Mouse (Mus musculus): ENCODE results near the gene Krtap5-4. TPM values are rescaled to one million over a fixed set of nuclear protein-coding genes. Genes with fewer than 3 reads are reported as not detected.
"Not testable (repeated sequence)": the region's sequence is repeated elsewhere in the genome, so short reads cannot be mapped to it uniquely, and the experiment has no call there.

Krtap5-4 gene
- total RNA-seq (2021) = not detected

- no peak for DNase-seq
- intact Hi-C loops (cut with DNase I) = no loop called here
Measured at GRCm38 (mm10) chr7:142303249-142303648, at the start of gene Krtap5-4. Gene Krtap5-4 (plus strand): TSS chr7:142303549.

- intact Hi-C loops (cut with DNase I) = no loop called here
Measured at GRCm38 (mm10) chr7:142255517-142255916, 47.8 kb upstream of the Krtap5-4 start.

GRCm38 (mm10) chr7:142258254-142258653 is 45.1 kb upstream of the Krtap5-4 start, which contains the start of gene Gm2431:
Gene Gm2431 (minus strand): TSS chr7:142258354.
- intact Hi-C loops (cut with DNase I); DNase-seq: not testable (repeated sequence)

More at GRCm38 (mm10) chr7:142255517-142255916, 47.8 kb upstream of the Krtap5-4 start:
- peak; percentile 27 for DNase-seq

- intact Hi-C loops (cut with DNase I); DNase-seq: not testable (repeated sequence)
Measured at GRCm38 (mm10) chr7:142274263-142274662, 29.1 kb upstream of the Krtap5-4 start, which contains the start of gene Gm4559. Gene Gm4559 (minus strand): TSS chr7:142274363.

GRCm38 (mm10) chr7:142278183-142278582 is 25.2 kb upstream of the Krtap5-4 start:
- intact Hi-C loops (cut with DNase I) = loop anchor here (1.0 kb wide), 1 partner anchor 15 kb away; no protein-coding TSS in a partner anchor
- DNase-seq = peak; percentile 69

- DNase-seq; intact Hi-C loops (cut with DNase I): not testable (repeated sequence)
Measured at GRCm38 (mm10) chr7:142279291-142279690, 24.1 kb upstream of the Krtap5-4 start.

- intact Hi-C loops (cut with DNase I) = not testable (repeated sequence)
Measured at GRCm38 (mm10) chr7:142282847-142283246, 20.5 kb upstream of the Krtap5-4 start.

GRCm38 (mm10) chr7:142284023-142284591 is 19.2 kb upstream of the Krtap5-4 start:
- peak; percentile 57 for DNase-seq
- intact Hi-C loops (cut with DNase I) = no loop called here

More at GRCm38 (mm10) chr7:142282847-142283246, 20.5 kb upstream of the Krtap5-4 start:
- not testable (repeated sequence) for DNase-seq

GRCm38 (mm10) chr7:142284615-142285080 is 18.7 kb upstream of the Krtap5-4 start:
- intact Hi-C loops (cut with DNase I) = no loop called here

GRCm38 (mm10) chr7:142285130-142285835 is 18.1 kb upstream of the Krtap5-4 start:
- intact Hi-C loops (cut with DNase I) = no loop called here
- DNase-seq = peak; percentile 34

More at GRCm38 (mm10) chr7:142284615-142285080, 18.7 kb upstream of the Krtap5-4 start:
- peak; percentile 97 for DNase-seq

- DNase-seq; intact Hi-C loops (cut with DNase I): not testable (repeated sequence)
Measured at GRCm38 (mm10) chr7:142285910-142286612, 17.3 kb upstream of the Krtap5-4 start.

- intact Hi-C loops (cut with DNase I) = loop anchor here (1.0 kb wide), 1 partner anchor 16 kb away; no protein-coding TSS in a partner anchor
- DNase-seq = peak; percentile 24
Measured at GRCm38 (mm10) chr7:142293851-142294250, 9.5 kb upstream of the Krtap5-4 start.

GRCm38 (mm10) chr7:142295418-142295817 is 7.9 kb upstream of the Krtap5-4 start:
- no peak for DNase-seq
- intact Hi-C loops (cut with DNase I) = no loop called here

- intact Hi-C loops (cut with DNase I); DNase-seq: not testable (repeated sequence)
Measured at GRCm38 (mm10) chr7:142296108-142296507, 7.2 kb upstream of the Krtap5-4 start.

GRCm38 (mm10) chr7:142297018-142297417 is 6.3 kb upstream of the Krtap5-4 start, which contains the start of gene Krtap5-1:
Gene Krtap5-1 (minus strand): TSS chr7:142297118.
- intact Hi-C loops (cut with DNase I); DNase-seq: not testable (repeated sequence)

GRCm38 (mm10) chr7:142303929-142304328 is 580 bp downstream of the Krtap5-4 start:
- DNase-seq; intact Hi-C loops (cut with DNase I): not testable (repeated sequence)

- intact Hi-C loops (cut with DNase I) = loop anchor here (5.0 kb wide), 1 partner anchor 363 kb away; no protein-coding TSS in a partner anchor
- no peak for DNase-seq
Measured at GRCm38 (mm10) chr7:142314600-142315285, 11.4 kb downstream of the Krtap5-4 start.

GRCm38 (mm10) chr7:142316558-142316957 is 13.2 kb downstream of the Krtap5-4 start:
- intact Hi-C loops (cut with DNase I) = loop anchor here (5.0 kb wide), 1 partner anchor 361 kb away; no protein-coding TSS in a partner anchor
- DNase-seq = peak; percentile 45

- no peak for DNase-seq
- intact Hi-C loops (cut with DNase I) = loop anchor here (5.0 kb wide), 1 partner anchor 360 kb away; no protein-coding TSS in a partner anchor
Measured at GRCm38 (mm10) chr7:142317216-142317615, 13.9 kb downstream of the Krtap5-4 start.

- intact Hi-C loops (cut with DNase I) = loop anchor here (5.0 kb wide), 1 partner anchor 358 kb away; no protein-coding TSS in a partner anchor
- no peak for DNase-seq
Measured at GRCm38 (mm10) chr7:142319124-142319523, 15.8 kb downstream of the Krtap5-4 start.

Data from left cerebral cortex, postnatal 4 days (tissue).